ENCODE assay signal across 20 mouse cellular contexts in genomic region chr16:32456086-32456485, GRCm38 (mm10). TPM values are rescaled to one million over a fixed set of nuclear protein-coding genes. Genes with fewer than 3 reads are reported as not detected.
"Had no signal": no experiment of that assay in that cellular context is flagged by ENCODE, and none has a peak within 500 bp of the region (broad histone marks: within the 10 kb centered on the region; RNA-seq: fewer than 3 reads in every experiment).

No protein-coding gene starts in this region.

- H3K27me3 ChIP-seq: limb, embryonic 15.5 days; megakaryocyte, embryonic 14.5 days had no signal

- H3K9me3 ChIP-seq: limb, embryonic 15.5 days; megakaryocyte, embryonic 14.5 days had no signal

- H3K4me3 ChIP-seq: limb, embryonic 15.5 days; megakaryocyte, embryonic 14.5 days had no signal

- H3K4me2 ChIP-seq: limb, embryonic 15.5 days; lung, embryonic 14.5 days; midbrain, embryonic 11.5 days had no signal

- H3K27ac ChIP-seq: kidney, postnatal 0 days; limb, embryonic 15.5 days; macrophage had no signal

- DNase-seq: kidney, adult 11 months; layer of hippocampus, adult 9-11 months; layer of hippocampus, postnatal 36 days; lung, embryonic 14.5 days; lung, postnatal 10 days; right cerebral cortex, adult 18-20 months; right cerebral cortex, postnatal 25 days; spleen, adult 18-20 months; thymus, postnatal 4 days had no signal

- H3K9ac ChIP-seq: limb, embryonic 15.5 days; lung, embryonic 14.5 days had no signal

RNA-seq across cellular contexts. Expression of gene Zdhhc19, which starts 40.0 kb away (rescaled TPM):
- polyA plus RNA-seq: kidney, postnatal 0 days; limb, embryonic 11.5 days; limb, embryonic 15.5 days; lung, embryonic 14.5 days; macrophage; midbrain, embryonic 11.5 days; neural tube, embryonic 14.5 days; stomach, embryonic 14.5 days; thymus, postnatal 0 days had no signal

RNA-seq across cellular contexts. Expression of gene Tm4sf19, which starts 55.8 kb away (rescaled TPM):
- polyA plus RNA-seq: intestine, embryonic 14.5 days; kidney, postnatal 0 days; limb, embryonic 11.5 days; lung, embryonic 14.5 days; midbrain, embryonic 11.5 days; midbrain, postnatal 0 days; neural tube, embryonic 14.5 days; stomach, embryonic 14.5 days; thymus, postnatal 0 days had no signal
